Mouse (Mus musculus) forebrain, embryonic 14.5 days (tissue): ENCODE measurements around the gene AU021092. TPM values are rescaled to one million over a fixed set of nuclear protein-coding genes. Genes with fewer than 3 reads are reported as not detected.
A peak's percentile ranks its signal among the peaks of the same experiment; 100 is the strongest.

Experiments
- ATAC-seq: fragments of 200-750 bp; cut with Nextera tagmentation; 2 replicates; pipeline ENCODE4 v1.8.0; 2017; ENCODE audit warnings: mild to moderate bottlenecking, moderate library complexity
- DNase-seq: peaks from one replicate; pipeline ENCODE4 v3.0.0-alpha.2; 2015; ENCODE audit warnings: low spot score
- H3K27ac ChIP-seq: fragments of 300-500 bp; sonication (generic); 2 replicates; pipeline ENCODE4 v1.5.1; 2014; ENCODE audit warnings: low read depth, mild to moderate bottlenecking, control low read depth, low read length, moderate library complexity
- H3K27me3 ChIP-seq: fragments of 300-500 bp; sonication (generic); replicated peaks from 2 replicates; pipeline ENCODE4 v1.6.1; 2014; ENCODE audit warnings: low read length, control low read depth, mixed read lengths; ENCODE audit not compliant: control insufficient read depth, insufficient read depth
- H3K36me3 ChIP-seq: fragments of 300-500 bp; sonication (generic); 2 replicates; pipeline ENCODE4 v1.6.1; 2014; ENCODE audit warnings: low read length, control low read depth; ENCODE audit not compliant: control insufficient read depth, insufficient read depth
- H3K4me1 ChIP-seq: fragments of 300-500 bp; sonication (generic); 2 replicates; pipeline ENCODE4 v1.6.1; 2014; ENCODE audit warnings: antibody characterized with exemption, low read length, control low read depth; ENCODE audit not compliant: control insufficient read depth, insufficient read depth
- H3K4me2 ChIP-seq: fragments of 300-500 bp; sonication (generic); 2 replicates; pipeline ENCODE4 v1.6.1; 2014; ENCODE audit warnings: mild to moderate bottlenecking, control low read depth, low read length
- H3K4me3 ChIP-seq: fragments of 300-500 bp; sonication (generic); 2 replicates; pipeline ENCODE4 v1.5.1; 2014; ENCODE audit warnings: low read depth, low read length, control low read depth
- H3K9ac ChIP-seq: fragments of 300-500 bp; sonication (generic); 2 replicates; pipeline ENCODE4 v1.6.1; 2014; ENCODE audit warnings: mild to moderate bottlenecking, low read length, control low read depth, moderate library complexity
- H3K9me3 ChIP-seq: fragments of 300-500 bp; sonication (generic); replicated peaks from 2 replicates; pipeline ENCODE4 v1.6.1; 2016; ENCODE audit warnings: low read length, control low read depth, mixed read lengths; ENCODE audit not compliant: control insufficient read depth
- WGBS: fragments of 180-500 bp; shearing (Covaris S2); extraction: QIAGEN DNeasy Blood & Tissue Kit; methylation state at CpG from one replicate; pipeline ENCODE4 v1.1.7; 2014; 5-methylcytosine and 5-hydroxymethylcytosine counted together
- polyA plus RNA-seq: library from polyadenylated mRNA; unstranded; fragments of >200 nt; fragmentation: Nextera tagmentation; extraction: Ambion mirVana; gene quantifications from 2 replicates; pipeline ENCODE4 v1.2.1, GENCODE M21; 2014

The AU021092 gene
- polyA plus RNA-seq, 1 experiment from 2014 or later: 17.4 TPM

GRCm38 (mm10) chr16:5203200-5203599 is 18.9 kb downstream of the AU021092 start:
- DNase-seq (no peak), ATAC-seq (peak; percentile 46; the same call in 1 of the 2 replicates)
- no peaks in the 10 kb centered on the region for H3K9me3 ChIP-seq
- no peaks in the 10 kb centered on the region for H3K27me3 ChIP-seq
- peak overlapping the region; percentile 91 for H3K4me2 ChIP-seq
- H3K4me3 ChIP-seq: peak overlapping the region; percentile 63
- peak overlapping the region; percentile 63 for H3K9ac ChIP-seq
- H3K4me1 ChIP-seq: peaks cover 7% of the 10 kb centered on the region
- no peak overlapping the region for H3K27ac ChIP-seq
- H3K36me3 ChIP-seq: no peaks in the 10 kb centered on the region; the same call in 1 of the 2 replicates
- WGBS: 2% methylated on average over 36 of the region's 36 CpGs

- Histone ChIP-seq H3K4me2 (peak overlapping the region; percentile 91), H3K27me3 (no peaks in the 10 kb centered on the region), H3K36me3 (no peaks in the 10 kb centered on the region; the same call in 1 of the 2 replicates), H3K27ac (no peak overlapping the region), H3K4me1 (peaks cover 7% of the 10 kb centered on the region), H3K9ac (no peak overlapping the region), H3K4me3 (peak overlapping the region; percentile 63; the same call in 1 of the 2 replicates), H3K9me3 (no peaks in the 10 kb centered on the region)
- ATAC-seq: no peak
- DNase-seq: peak; percentile 65
- 15% methylated on average over 4 of the region's 4 CpGs for WGBS
Measured at GRCm38 (mm10) chr16:5202681-5203080, 19.4 kb downstream of the AU021092 start.

GRCm38 (mm10) chr16:5195080-5195479 is 27.0 kb downstream of the AU021092 start:
- Histone ChIP-seq H3K4me3 (no peak overlapping the region), H3K9ac (no peak overlapping the region), H3K4me1 (no peaks in the 10 kb centered on the region), H3K9me3 (no peaks in the 10 kb centered on the region), H3K27me3 (no peaks in the 10 kb centered on the region), H3K4me2 (no peak overlapping the region), H3K27ac (no peak overlapping the region), H3K36me3 (no peaks in the 10 kb centered on the region; the same call in 1 of the 2 replicates)
- 33% methylated on average over 6 of the region's 6 CpGs for WGBS
- peak; percentile 53 for DNase-seq
- no peak for ATAC-seq

GRCm38 (mm10) chr16:5186234-5186633 is 35.9 kb downstream of the AU021092 start:
- H3K36me3 ChIP-seq: no peaks in the 10 kb centered on the region
- no peak overlapping the region for H3K4me3 ChIP-seq
- DNase-seq (no peak), ATAC-seq (no peak)
- H3K4me1 ChIP-seq: no peaks in the 10 kb centered on the region
- 79% methylated on average over 7 of the region's 7 CpGs for WGBS
- no peaks in the 10 kb centered on the region for H3K9me3 ChIP-seq
- no peak overlapping the region for H3K4me2 ChIP-seq
- no peak overlapping the region for H3K9ac ChIP-seq
- H3K27me3 ChIP-seq: no peaks in the 10 kb centered on the region
- H3K27ac ChIP-seq: no peak overlapping the region

- no peaks in the 10 kb centered on the region for H3K9me3 ChIP-seq
- 70% methylated on average over 7 of the region's 7 CpGs for WGBS
Measured at GRCm38 (mm10) chr16:5185691-5186090, 36.4 kb downstream of the AU021092 start.

GRCm38 (mm10) chr16:5184956-5185355 is 37.1 kb downstream of the AU021092 start:
- H3K4me2 ChIP-seq: no peak overlapping the region
- H3K4me1 ChIP-seq: no peaks in the 10 kb centered on the region
- H3K9ac ChIP-seq: no peak overlapping the region
- no peak overlapping the region for H3K4me3 ChIP-seq
- no peaks in the 10 kb centered on the region for H3K36me3 ChIP-seq
- H3K9me3 ChIP-seq: no peaks in the 10 kb centered on the region
- DNase-seq (no peak), ATAC-seq (no peak)
- WGBS: 76% methylated on average over 5 of the region's 5 CpGs
- H3K27ac ChIP-seq: no peak overlapping the region
- no peaks in the 10 kb centered on the region for H3K27me3 ChIP-seq

More at GRCm38 (mm10) chr16:5185691-5186090, 36.4 kb downstream of the AU021092 start:
- no peak overlapping the region for H3K4me2 ChIP-seq
- no peaks in the 10 kb centered on the region for H3K36me3 ChIP-seq
- no peak for DNase-seq
- H3K27me3 ChIP-seq: no peaks in the 10 kb centered on the region
- H3K4me1 ChIP-seq: no peaks in the 10 kb centered on the region
- H3K9ac ChIP-seq: no peak overlapping the region
- ATAC-seq: no peak
- H3K4me3 ChIP-seq: no peak overlapping the region
- no peak overlapping the region for H3K27ac ChIP-seq

GRCm38 (mm10) chr16:5184101-5184500 is 38.0 kb downstream of the AU021092 start:
- H3K4me1 ChIP-seq: no peaks in the 10 kb centered on the region
- no peaks in the 10 kb centered on the region for H3K9me3 ChIP-seq
- no peak overlapping the region for H3K9ac ChIP-seq
- WGBS: 62% methylated on average over 8 of the region's 8 CpGs
- no peak overlapping the region for H3K4me2 ChIP-seq
- no peak for DNase-seq
- no peak overlapping the region for H3K27ac ChIP-seq
- H3K4me3 ChIP-seq: no peak overlapping the region
- no peaks in the 10 kb centered on the region for H3K27me3 ChIP-seq
- no peak for ATAC-seq
- no peaks in the 10 kb centered on the region for H3K36me3 ChIP-seq

GRCm38 (mm10) chr16:5183310-5183975 is 38.7 kb downstream of the AU021092 start:
- H3K4me2 ChIP-seq: no peak overlapping the region
- no peaks in the 10 kb centered on the region for H3K36me3 ChIP-seq
- H3K4me1 ChIP-seq: no peaks in the 10 kb centered on the region
- DNase-seq (no peak), ATAC-seq (no peak)
- 80% methylated on average over 18 of the region's 18 CpGs for WGBS
- no peaks in the 10 kb centered on the region for H3K9me3 ChIP-seq
- no peak overlapping the region for H3K9ac ChIP-seq
- H3K27ac ChIP-seq: no peak overlapping the region
- H3K4me3 ChIP-seq: no peak overlapping the region
- H3K27me3 ChIP-seq: no peaks in the 10 kb centered on the region

GRCm38 (mm10) chr16:5172636-5173035 is 49.5 kb downstream of the AU021092 start:
- 90% methylated on average over 6 of the region's 6 CpGs for WGBS
- H3K4me1 ChIP-seq: no peaks in the 10 kb centered on the region
- H3K4me3 ChIP-seq: no peak overlapping the region
- DNase-seq (no peak), ATAC-seq (no peak)
- H3K27ac ChIP-seq: no peak overlapping the region
- no peak overlapping the region for H3K9ac ChIP-seq
- H3K27me3 ChIP-seq: no peaks in the 10 kb centered on the region
- H3K4me2 ChIP-seq: no peak overlapping the region
- H3K9me3 ChIP-seq: no peaks in the 10 kb centered on the region
- no peaks in the 10 kb centered on the region for H3K36me3 ChIP-seq
